Mouse (Mus musculus): ENCODE data around the gene Lrrc46. TPM values are rescaled to one million over a fixed set of nuclear protein-coding genes. Genes with fewer than 3 reads are reported as not detected.

The Lrrc46 gene
- total RNA-seq (2018; cell fraction: chromatin; rRNA removed) = not detected
- total RNA-seq (2018; cell fraction: cytosol; rRNA removed) = under 1 TPM in 7 of 26 experiments, not detected in 19; 0.10 to 0.21 (median 0.14) TPM
- total RNA-seq (2018; cell fraction: nucleus; rRNA removed) = not detected
- 0.17 TPM in 1 of 3 replicates, not detected in the others for polyA plus RNA-seq (2018)

- H3K79me2 ChIP-seq (ENCODE audit: inconsistent target) = peaks cover 35% of the 10 kb centered on the region
- 2% methylated on average over 41 of the region's 48 CpGs for WGBS (ENCODE audit: missing documents)
These were observed at the start of gene Lrrc46, which contains the start of gene Mrpl10 for GRCm38 (mm10) chr11:97041022-97041899. Lrrc46 (minus strand) TSS chr11:97041407. Mrpl10 (plus strand) TSS chr11:97041560.

GRCm38 (mm10) chr11:97086365-97086764 is 45.2 kb upstream of the Lrrc46 start:
- WGBS (ENCODE audit: missing documents) = 76% methylated on average over 6 of the region's 6 CpGs
- Histone ChIP-seq H3K36me3 (ENCODE audit: inconsistent target) (no peaks in the 10 kb centered on the region), H3K27ac (no peak overlapping the region), H3K79me2 (ENCODE audit: inconsistent target) (no peaks in the 10 kb centered on the region), H3K4me3 (ENCODE audit: inconsistent target) (no peak overlapping the region)

More at GRCm38 (mm10) chr11:97041022-97041899, at the start of gene Lrrc46, which contains the start of gene Mrpl10:
- Histone ChIP-seq H3K36me3 (ENCODE audit: inconsistent target) (peaks cover 7% of the 10 kb centered on the region; the same call in 1 of the 2 replicates), H3K27ac (peak within 1 kb of the TSS; percentile 56), H3K4me3 (ENCODE audit: inconsistent target) (peak within 1 kb of the TSS; percentile 96)

GRCm38 (mm10) chr11:97084821-97085505 is 43.8 kb upstream of the Lrrc46 start:
- Histone ChIP-seq H3K36me3 (ENCODE audit: inconsistent target) (no peaks in the 10 kb centered on the region), H3K4me3 (ENCODE audit: inconsistent target) (no peak overlapping the region), H3K79me2 (ENCODE audit: inconsistent target) (no peaks in the 10 kb centered on the region), H3K27ac (no peak overlapping the region)
- 91% methylated on average over 14 of the region's 15 CpGs for WGBS (ENCODE audit: missing documents)

- Histone ChIP-seq H3K4me3 (ENCODE audit: inconsistent target) (no peak overlapping the region), H3K27ac (no peak overlapping the region), H3K79me2 (ENCODE audit: inconsistent target) (no peaks in the 10 kb centered on the region), H3K36me3 (ENCODE audit: inconsistent target) (no peaks in the 10 kb centered on the region)
- 31% methylated on average over 22 of the region's 22 CpGs for WGBS (ENCODE audit: missing documents)
These were observed 42.4 kb upstream of the Lrrc46 start for GRCm38 (mm10) chr11:97083401-97084140.

GRCm38 (mm10) chr11:97082977-97083376 is 41.8 kb upstream of the Lrrc46 start:
- WGBS (ENCODE audit: missing documents) = 31% methylated on average over 11 of the region's 11 CpGs
- Histone ChIP-seq H3K27ac (no peak overlapping the region), H3K79me2 (ENCODE audit: inconsistent target) (no peaks in the 10 kb centered on the region), H3K4me3 (ENCODE audit: inconsistent target) (no peak overlapping the region), H3K36me3 (ENCODE audit: inconsistent target) (no peaks in the 10 kb centered on the region)

GRCm38 (mm10) chr11:97080291-97080690 is 39.1 kb upstream of the Lrrc46 start:
- Histone ChIP-seq H3K27ac (no peak overlapping the region), H3K79me2 (ENCODE audit: inconsistent target) (no peaks in the 10 kb centered on the region), H3K36me3 (ENCODE audit: inconsistent target) (no peaks in the 10 kb centered on the region), H3K4me3 (ENCODE audit: inconsistent target) (no peak overlapping the region)
- WGBS (ENCODE audit: missing documents) = 78% methylated on average over 9 of the region's 9 CpGs

- Histone ChIP-seq H3K4me3 (ENCODE audit: inconsistent target) (no peak overlapping the region), H3K36me3 (ENCODE audit: inconsistent target) (no peaks in the 10 kb centered on the region), H3K79me2 (ENCODE audit: inconsistent target) (no peaks in the 10 kb centered on the region), H3K27ac (no peak overlapping the region)
- WGBS (ENCODE audit: missing documents) = 69% methylated on average over 4 of the region's 4 CpGs
These were observed 37.5 kb upstream of the Lrrc46 start for GRCm38 (mm10) chr11:97078751-97079150.

- no peaks in the 10 kb centered on the region for H3K36me3 ChIP-seq (ENCODE audit: inconsistent target)
- H3K27ac ChIP-seq = no peak overlapping the region
- H3K79me2 ChIP-seq (ENCODE audit: inconsistent target) = no peaks in the 10 kb centered on the region
- WGBS (ENCODE audit: missing documents) = 89% methylated on average over 7 of the region's 8 CpGs
- no peak overlapping the region for H3K4me3 ChIP-seq (ENCODE audit: inconsistent target)
These were observed 33.0 kb upstream of the Lrrc46 start for GRCm38 (mm10) chr11:97074235-97074634.

- peaks cover 12% of the 10 kb centered on the region for H3K36me3 ChIP-seq (ENCODE audit: inconsistent target)
- H3K4me3 ChIP-seq (ENCODE audit: inconsistent target) = no peak overlapping the region
- 38% methylated on average over 2 of the region's 3 CpGs for WGBS (ENCODE audit: missing documents)
- H3K27ac ChIP-seq = no peak overlapping the region
- H3K79me2 ChIP-seq (ENCODE audit: inconsistent target) = no peaks in the 10 kb centered on the region
These were observed 31.3 kb upstream of the Lrrc46 start for GRCm38 (mm10) chr11:97072533-97072932.

GRCm38 (mm10) chr11:97071129-97071528 is 29.9 kb upstream of the Lrrc46 start:
- no peaks in the 10 kb centered on the region for H3K79me2 ChIP-seq (ENCODE audit: inconsistent target)
- H3K27ac ChIP-seq = no peak overlapping the region
- peaks cover 25% of the 10 kb centered on the region for H3K36me3 ChIP-seq (ENCODE audit: inconsistent target)
- 100% methylated on average over 1 of the region's 1 CpGs for WGBS (ENCODE audit: missing documents)
- H3K4me3 ChIP-seq (ENCODE audit: inconsistent target) = no peak overlapping the region

- H3K36me3 ChIP-seq (ENCODE audit: inconsistent target) = peaks cover 36% of the 10 kb centered on the region
- H3K4me3 ChIP-seq (ENCODE audit: inconsistent target) = no peak overlapping the region
- no peaks in the 10 kb centered on the region for H3K79me2 ChIP-seq (ENCODE audit: inconsistent target)
- 91% methylated on average over 2 of the region's 2 CpGs for WGBS (ENCODE audit: missing documents)
- H3K27ac ChIP-seq = no peak overlapping the region
These were observed 28.6 kb upstream of the Lrrc46 start for GRCm38 (mm10) chr11:97069770-97070169.

GRCm38 (mm10) chr11:97069333-97069732 is 28.1 kb upstream of the Lrrc46 start:
- Histone ChIP-seq H3K79me2 (ENCODE audit: inconsistent target) (no peaks in the 10 kb centered on the region), H3K36me3 (ENCODE audit: inconsistent target) (peaks cover 36% of the 10 kb centered on the region), H3K4me3 (ENCODE audit: inconsistent target) (no peak overlapping the region), H3K27ac (no peak overlapping the region)
- WGBS (ENCODE audit: missing documents) = 94% methylated on average over 1 of the region's 1 CpGs

- Histone ChIP-seq H3K79me2 (ENCODE audit: inconsistent target) (no peaks in the 10 kb centered on the region), H3K27ac (no peak overlapping the region), H3K36me3 (ENCODE audit: inconsistent target) (peaks cover 36% of the 10 kb centered on the region), H3K4me3 (ENCODE audit: inconsistent target) (no peak overlapping the region)
- WGBS (ENCODE audit: missing documents) = 94% methylated on average over 22 of the region's 22 CpGs
These were observed 25.6 kb upstream of the Lrrc46 start for GRCm38 (mm10) chr11:97066656-97067360.

Data from macrophage (primary cell).